Mouse (Mus musculus): ENCODE results near the gene Gse1. TPM values are rescaled to one million over a fixed set of nuclear protein-coding genes. Genes with fewer than 3 reads are reported as not detected.

The Gse1 gene
- polyA plus RNA-seq, 1 experiment: 55.9 TPM

DNA sequence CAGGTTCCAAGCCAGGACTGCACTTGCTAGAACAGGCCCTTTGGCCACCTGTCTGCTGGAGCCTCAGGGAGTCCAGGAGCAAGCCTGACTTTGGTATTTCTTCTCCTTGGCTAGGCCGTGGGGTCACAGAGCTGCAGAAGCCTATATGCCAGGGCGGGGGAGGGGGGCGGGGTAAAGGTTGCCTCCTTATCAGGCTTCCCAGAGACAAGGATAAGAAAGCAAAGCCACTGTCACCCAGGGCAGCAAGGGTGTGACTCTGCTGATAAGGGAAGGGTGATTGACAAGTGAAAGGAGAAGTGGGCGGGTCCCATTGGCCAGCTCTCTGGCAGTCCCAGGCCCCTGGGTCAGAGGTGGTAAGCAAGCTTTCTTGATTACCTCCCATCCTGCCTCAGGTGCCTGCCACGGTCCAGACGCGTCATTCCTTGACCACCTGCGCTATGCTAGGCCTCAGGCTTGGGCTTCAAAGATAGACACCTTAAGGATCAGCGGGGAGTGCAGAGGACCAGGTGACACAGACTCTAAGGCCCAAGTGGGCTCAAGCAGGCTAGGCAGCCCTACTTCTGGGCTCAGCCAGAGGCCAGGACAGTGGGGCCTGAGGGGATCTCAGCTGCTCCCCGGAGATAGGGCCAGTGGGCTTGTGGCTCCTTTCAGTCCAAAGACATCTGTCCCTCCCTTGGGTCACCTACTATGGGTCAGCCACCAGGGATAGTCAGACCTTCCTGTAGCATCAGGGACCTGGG lies 247.4 kb downstream of the Gse1 start:
- 29% methylated on average over 10 of the region's 10 CpGs for WGBS
- peaks cover 29% of the 10 kb centered on the region for H3K4me1 ChIP-seq (ENCODE audit: control insufficient read depth, insufficient read depth, insufficient read length, low read length)
- TF ChIP-seq POLR2A (IDR thresholded peaks at IDR 0.05; ENCODE audit: low read depth, low read length): no peak
- no peak for TF ChIP-seq CTCF (IDR thresholded peaks at IDR 0.05; ENCODE audit: extremely low read depth, insufficient read length, insufficient replicate concordance, low read depth, low read length)

GRCm38 (mm10) chr8:120476711-120477575 lies 248.7 kb downstream of the Gse1 start:
- no peaks in the 10 kb centered on the region for H3K27me3 ChIP-seq (ENCODE audit: control insufficient read depth, insufficient read depth, low read length)
- H3K27ac ChIP-seq (ENCODE audit: insufficient read depth, low read depth, low read length): no peak overlapping the region
- H3K4me3 ChIP-seq (ENCODE audit: low read depth, low read length): no peak overlapping the region
- peaks cover 29% of the 10 kb centered on the region for H3K4me1 ChIP-seq (ENCODE audit: control insufficient read depth, insufficient read depth, insufficient read length, low read length)
- no peaks in the 10 kb centered on the region for H3K36me3 ChIP-seq (ENCODE audit: control insufficient read depth, insufficient read depth, low read length)
- no peak for TF ChIP-seq CTCF (IDR thresholded peaks at IDR 0.05; ENCODE audit: extremely low read depth, insufficient read length, insufficient replicate concordance, low read depth, low read length)
- TF ChIP-seq POLR2A (IDR thresholded peaks at IDR 0.05; ENCODE audit: low read depth, low read length): no peak
- 74% methylated on average over 25 of the region's 25 CpGs for WGBS

More for the DNA sequence above, 247.4 kb downstream of the Gse1 start:
- H3K4me3 ChIP-seq (ENCODE audit: low read depth, low read length): no peak overlapping the region
- H3K36me3 ChIP-seq (ENCODE audit: control insufficient read depth, insufficient read depth, low read length): no peaks in the 10 kb centered on the region
- H3K27me3 ChIP-seq (ENCODE audit: control insufficient read depth, insufficient read depth, low read length): no peaks in the 10 kb centered on the region
- peak overlapping the region; percentile 81 for H3K27ac ChIP-seq (ENCODE audit: insufficient read depth, low read depth, low read length)

- no peak overlapping the region for H3K27ac ChIP-seq (ENCODE audit: insufficient read depth, low read depth, low read length)
- WGBS: 91% methylated on average over 11 of the region's 11 CpGs
- no peaks in the 10 kb centered on the region for H3K36me3 ChIP-seq (ENCODE audit: control insufficient read depth, insufficient read depth, low read length)
- no peak for TF ChIP-seq CTCF (IDR thresholded peaks at IDR 0.05; ENCODE audit: extremely low read depth, insufficient read length, insufficient replicate concordance, low read depth, low read length)
- no peak for TF ChIP-seq POLR2A (IDR thresholded peaks at IDR 0.05; ENCODE audit: low read depth, low read length)
- no peak overlapping the region for H3K4me3 ChIP-seq (ENCODE audit: low read depth, low read length)
- H3K4me1 ChIP-seq (ENCODE audit: control insufficient read depth, insufficient read depth, insufficient read length, low read length): peaks cover 28% of the 10 kb centered on the region
- no peaks in the 10 kb centered on the region for H3K27me3 ChIP-seq (ENCODE audit: control insufficient read depth, insufficient read depth, low read length)
These were observed 250.5 kb downstream of the Gse1 start for GRCm38 (mm10) chr8:120478754-120479153.

- 86% methylated on average over 4 of the region's 4 CpGs for WGBS
- Histone ChIP-seq H3K27ac (ENCODE audit: insufficient read depth, low read depth, low read length) (no peak overlapping the region), H3K36me3 (ENCODE audit: control insufficient read depth, insufficient read depth, low read length) (no peaks in the 10 kb centered on the region), H3K4me3 (ENCODE audit: low read depth, low read length) (no peak overlapping the region), H3K27me3 (ENCODE audit: control insufficient read depth, insufficient read depth, low read length) (no peaks in the 10 kb centered on the region), H3K4me1 (ENCODE audit: control insufficient read depth, insufficient read depth, insufficient read length, low read length) (peaks cover 19% of the 10 kb centered on the region)
- TF ChIP-seq CTCF (IDR thresholded peaks at IDR 0.05; ENCODE audit: extremely low read depth, insufficient read length, insufficient replicate concordance, low read depth, low read length) (no peak), POLR2A (IDR thresholded peaks at IDR 0.05; ENCODE audit: low read depth, low read length) (no peak)
These were observed 251.4 kb downstream of the Gse1 start for GRCm38 (mm10) chr8:120479691-120480090.

DNA sequence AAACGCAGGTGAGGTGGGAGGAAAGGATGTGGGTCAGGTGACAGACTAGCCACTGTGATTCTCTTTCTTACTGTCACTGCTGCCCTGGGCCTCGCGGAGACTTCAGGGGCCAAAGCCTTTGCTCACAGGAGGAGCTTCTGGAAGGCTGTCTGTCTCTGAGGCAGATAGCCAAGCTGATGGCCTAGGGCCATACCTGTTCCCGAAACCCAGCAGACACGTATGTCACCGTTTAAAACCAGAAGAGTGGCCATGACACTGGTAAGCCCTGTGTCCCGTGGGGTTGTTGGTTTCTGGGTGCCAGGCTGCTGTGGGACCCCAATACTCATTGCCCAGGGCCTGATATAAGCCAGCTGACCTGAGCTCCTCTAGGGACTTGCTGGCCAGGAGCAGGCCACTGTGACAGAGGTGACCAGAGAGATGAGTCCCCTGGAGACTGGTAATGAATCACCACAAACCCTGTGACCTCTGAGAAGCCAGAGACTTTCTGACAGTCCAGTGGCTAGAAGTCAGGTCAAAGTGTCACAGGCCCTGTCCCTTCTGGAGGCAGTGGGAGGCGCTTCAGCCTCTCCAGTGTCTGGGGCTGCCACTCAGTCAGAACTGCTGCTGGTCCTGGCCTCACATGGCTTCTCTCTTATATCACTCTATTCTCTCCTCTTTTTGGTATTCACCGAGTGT lies 253.9 kb downstream of the Gse1 start:
- no peak overlapping the region for H3K27ac ChIP-seq (ENCODE audit: insufficient read depth, low read depth, low read length)
- H3K27me3 ChIP-seq (ENCODE audit: control insufficient read depth, insufficient read depth, low read length): no peaks in the 10 kb centered on the region
- no peaks in the 10 kb centered on the region for H3K36me3 ChIP-seq (ENCODE audit: control insufficient read depth, insufficient read depth, low read length)
- H3K4me3 ChIP-seq (ENCODE audit: low read depth, low read length): no peak overlapping the region
- WGBS: 84% methylated on average over 9 of the region's 9 CpGs
- peaks cover 15% of the 10 kb centered on the region for H3K4me1 ChIP-seq (ENCODE audit: control insufficient read depth, insufficient read depth, insufficient read length, low read length)
- TF ChIP-seq POLR2A (IDR thresholded peaks at IDR 0.05; ENCODE audit: low read depth, low read length): no peak
- TF ChIP-seq CTCF (IDR thresholded peaks at IDR 0.05; ENCODE audit: extremely low read depth, insufficient read length, insufficient replicate concordance, low read depth, low read length): no peak

- Histone ChIP-seq H3K4me3 (ENCODE audit: low read depth, low read length) (no peak overlapping the region), H3K4me1 (ENCODE audit: control insufficient read depth, insufficient read depth, insufficient read length, low read length) (peaks cover 14% of the 10 kb centered on the region), H3K36me3 (ENCODE audit: control insufficient read depth, insufficient read depth, low read length) (no peaks in the 10 kb centered on the region), H3K27me3 (ENCODE audit: control insufficient read depth, insufficient read depth, low read length) (no peaks in the 10 kb centered on the region), H3K27ac (ENCODE audit: insufficient read depth, low read depth, low read length) (no peak overlapping the region)
- no peak for TF ChIP-seq POLR2A (IDR thresholded peaks at IDR 0.05; ENCODE audit: low read depth, low read length)
- no peak for TF ChIP-seq CTCF (IDR thresholded peaks at IDR 0.05; ENCODE audit: extremely low read depth, insufficient read length, insufficient replicate concordance, low read depth, low read length)
- WGBS: 91% methylated on average over 6 of the region's 6 CpGs
These were observed 256.2 kb downstream of the Gse1 start for GRCm38 (mm10) chr8:120484460-120484859.
